Mouse (Mus musculus) liver, embryonic 14.5 days (tissue): Measurements from ENCODE around the gene Dnajc15.

Source experiments
- CTCF ChIP-seq: IDR thresholded peaks from 2 replicates; pipeline ENCODE4 v1.5.1; 2016; ENCODE audit warnings: antibody characterized with exemption, low read depth, control low read depth
- EP300 ChIP-seq: IDR thresholded peaks from 2 replicates; pipeline ENCODE4 v1.6.1; 2016; ENCODE audit warnings: antibody characterized with exemption, low read depth

- no peak for TF ChIP-seq CTCF
- no peak for TF ChIP-seq EP300
These were observed 103.3 kb downstream of the Dnajc15 start for GRCm38 (mm10) chr14:77771626-77772025.
